Mouse (Mus musculus): ENCODE data around the gene Wscd2.

Gene Wscd2

DNA sequence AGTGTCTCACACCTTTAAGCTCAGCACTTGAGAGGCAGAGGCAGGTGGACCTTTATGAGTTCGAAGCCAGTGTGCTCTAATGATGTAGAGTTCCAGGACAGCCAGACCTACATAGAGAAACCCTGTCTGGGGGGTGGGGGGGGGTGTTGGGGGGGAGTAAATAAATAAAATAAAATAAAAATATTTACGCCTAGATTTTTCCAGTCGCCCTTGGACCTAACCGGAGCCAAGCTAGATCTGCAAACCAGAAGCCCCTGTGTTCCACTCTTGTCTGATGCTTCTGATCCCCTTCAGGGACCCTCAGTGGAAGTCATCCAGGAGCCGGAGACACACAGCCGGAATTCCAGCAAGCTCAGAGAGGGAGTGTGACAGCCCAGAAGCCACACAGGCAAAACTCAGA, at the start of gene Wscd2:
Gene Wscd2 (plus strand): TSS at position 301 of the 400 bp plus-strand sequence.
- no peak for DNase-seq (ENCODE audit: low read depth, low spot score)

DNA sequence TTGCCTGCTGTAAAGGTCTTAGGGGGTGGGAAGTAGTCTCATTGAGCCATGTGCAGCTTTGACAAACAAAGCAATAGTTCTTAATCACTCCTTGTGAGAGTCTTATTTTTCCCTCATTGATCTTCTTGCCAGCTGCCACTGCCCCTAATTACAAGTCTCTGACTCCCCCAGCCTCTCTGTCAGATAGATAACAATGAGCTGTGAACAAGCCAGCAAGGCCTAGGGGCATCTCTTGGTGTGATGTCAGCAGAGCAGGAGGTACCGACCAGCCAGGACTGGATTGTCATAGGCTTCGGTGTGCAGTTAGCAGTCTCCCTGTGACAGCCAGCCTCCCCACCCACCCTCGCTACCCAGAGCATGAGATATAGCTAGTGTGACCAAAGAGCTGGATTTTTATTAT, 48.0 kb upstream of the Wscd2 start:
- DNase-seq (ENCODE audit: low read depth, low spot score): no peak

DNA sequence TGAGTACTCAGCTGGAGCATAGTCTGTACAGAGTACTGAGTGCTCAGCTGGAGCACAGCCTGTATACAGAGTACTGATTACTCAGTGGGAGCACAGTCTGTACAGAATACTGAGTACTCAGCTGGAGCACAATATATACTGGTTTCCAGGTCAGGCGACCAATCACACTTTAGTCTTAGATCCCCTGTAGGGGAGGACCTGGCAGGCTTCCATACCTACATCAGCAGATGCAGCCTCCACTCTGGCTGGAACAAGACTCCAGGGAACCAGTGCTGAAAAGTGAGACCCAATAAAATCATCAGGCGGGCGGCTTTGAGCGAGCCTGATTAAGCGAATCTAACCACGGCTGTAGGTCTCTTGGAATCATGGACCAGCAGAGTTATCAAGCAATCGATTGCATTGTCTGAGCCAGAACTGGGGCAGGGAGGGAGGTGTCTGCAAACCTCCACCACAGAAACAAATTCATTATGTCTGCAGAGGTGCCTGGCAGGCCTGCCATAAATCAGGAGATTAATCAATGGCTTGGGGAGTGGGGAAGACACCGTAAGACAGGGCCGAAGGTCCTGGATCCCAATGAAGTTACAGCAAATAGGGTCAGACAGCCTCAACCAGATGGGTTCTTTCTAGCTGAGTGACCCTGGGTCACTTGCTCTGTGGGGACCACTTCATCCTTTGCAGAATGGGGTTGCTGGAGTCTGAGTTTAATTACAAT, 42.0 kb upstream of the Wscd2 start:
- no peak for DNase-seq (ENCODE audit: low read depth, low spot score)

DNA sequence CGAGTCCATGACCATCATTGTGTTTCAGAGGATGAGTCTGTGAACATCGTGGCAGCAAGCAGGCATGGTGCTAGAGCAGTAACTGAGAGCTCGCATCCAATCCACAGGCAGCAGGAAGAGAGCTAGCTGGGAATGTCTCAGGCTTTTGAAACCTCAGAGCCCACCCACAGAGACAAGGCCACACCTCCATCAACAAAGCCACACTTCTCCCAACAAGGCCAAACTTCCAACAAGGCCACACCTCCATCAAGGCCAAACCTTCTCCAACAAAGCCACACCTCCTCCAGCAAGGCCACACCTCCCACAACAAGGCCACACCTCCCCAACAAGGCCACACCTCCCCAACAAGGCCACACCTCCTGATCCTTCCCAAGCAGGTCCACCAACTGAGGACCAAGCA, 40.8 kb upstream of the Wscd2 start:
- DNase-seq (ENCODE audit: low read depth, low spot score): peak; percentile 87

DNA sequence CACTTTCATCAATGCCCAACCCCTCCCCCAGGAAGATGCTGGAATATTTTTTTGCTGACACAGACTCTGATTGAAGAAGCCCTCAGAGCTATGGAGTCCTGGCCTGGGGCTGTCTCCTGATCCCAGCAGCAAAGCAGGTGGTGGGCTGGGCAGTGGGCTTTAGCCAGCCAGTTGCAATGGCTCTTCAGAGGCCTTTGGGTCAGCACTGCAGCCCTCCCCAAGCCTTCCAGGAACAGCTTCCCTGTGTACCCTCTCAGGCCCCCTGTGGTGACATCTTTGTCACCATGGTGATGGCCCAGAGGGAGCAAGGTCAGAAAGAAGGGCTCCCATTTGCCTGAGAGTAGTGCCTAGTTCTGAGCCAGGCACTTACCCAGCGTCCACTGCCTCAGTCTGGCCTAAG, 37.4 kb upstream of the Wscd2 start:
- peak; percentile 68 for DNase-seq (ENCODE audit: low read depth, low spot score)

DNA sequence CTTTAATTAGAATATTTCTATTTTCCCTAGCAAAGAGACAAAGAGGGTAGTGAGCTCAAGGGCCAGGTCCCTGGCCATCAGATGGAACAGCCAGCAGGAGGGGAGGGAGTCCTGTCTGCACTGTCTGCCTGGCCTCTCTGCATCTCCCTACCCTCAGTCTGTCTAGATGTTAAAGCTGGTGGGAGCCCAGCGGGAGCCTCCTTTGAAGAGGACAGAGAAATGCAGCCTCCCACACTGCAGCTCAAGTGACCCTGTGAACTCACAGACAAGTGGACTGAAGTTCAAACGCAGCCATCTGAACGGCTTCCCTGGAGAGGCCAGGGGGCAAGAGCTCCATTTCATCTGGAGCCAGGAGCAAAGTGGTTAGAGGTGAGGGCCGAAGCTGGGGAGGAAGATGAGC, 36.8 kb upstream of the Wscd2 start:
- DNase-seq (ENCODE audit: low read depth, low spot score): no peak

DNA sequence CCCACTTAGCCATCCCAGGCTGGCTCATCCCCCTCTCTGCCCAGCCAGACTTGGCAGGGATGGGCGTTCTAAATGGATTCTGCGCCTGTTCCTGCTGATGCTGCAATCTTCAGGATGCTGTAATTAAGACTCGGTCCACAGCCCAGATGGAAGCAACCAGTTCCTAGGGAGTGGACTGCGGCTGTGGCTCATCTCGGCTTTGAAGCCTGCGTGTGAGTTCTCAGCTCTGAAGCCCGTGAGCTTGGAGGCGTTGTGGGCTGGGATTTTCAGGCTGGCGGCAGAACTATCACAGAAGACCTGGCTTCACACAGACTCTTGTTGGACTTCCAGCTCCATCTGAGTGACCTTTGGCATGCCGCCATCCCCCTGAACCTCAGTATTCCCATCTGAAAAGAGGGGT, 34.1 kb upstream of the Wscd2 start:
- no peak for DNase-seq (ENCODE audit: low read depth, low spot score)

DNA sequence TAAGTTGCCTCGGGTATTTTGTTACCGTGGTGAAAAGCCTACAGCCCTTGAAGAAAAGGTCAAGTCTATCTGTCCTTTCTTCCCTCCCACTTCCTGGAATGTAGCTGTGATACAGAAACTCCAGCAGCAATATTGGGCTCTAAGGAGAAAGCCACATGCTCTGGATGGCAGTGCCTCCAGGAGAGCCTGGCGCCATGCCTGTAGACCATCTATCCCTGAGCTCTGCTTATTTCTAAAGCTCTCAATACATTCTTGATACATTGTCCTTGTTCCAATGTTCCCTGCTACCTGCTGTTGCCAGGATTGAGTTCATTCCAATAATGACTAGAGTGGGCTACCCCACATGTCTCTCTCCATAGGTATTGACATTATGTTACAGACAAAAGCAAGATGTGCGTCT, 33.4 kb upstream of the Wscd2 start:
- no peak for DNase-seq (ENCODE audit: low read depth, low spot score)

DNA sequence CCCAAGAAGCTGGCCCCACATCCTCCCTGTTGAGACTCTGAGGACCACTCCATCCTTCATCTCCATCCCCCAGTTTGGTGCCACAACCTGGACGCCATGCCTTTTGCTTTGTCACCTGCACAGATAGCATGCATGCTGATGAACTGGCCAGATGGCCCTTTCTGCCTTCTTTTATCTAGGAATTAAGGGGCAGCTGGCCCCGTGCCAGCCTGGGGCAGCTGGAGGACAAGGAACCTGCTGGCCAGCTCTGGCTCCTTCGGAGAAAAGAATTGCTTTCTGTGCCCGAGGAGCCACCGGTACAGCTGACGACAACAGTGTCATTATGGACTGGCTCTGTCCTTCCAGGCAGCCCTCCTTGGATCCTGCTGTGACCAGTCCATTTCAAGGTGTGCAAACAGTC, 32.9 kb upstream of the Wscd2 start:
- DNase-seq (ENCODE audit: low read depth, low spot score): no peak

DNA sequence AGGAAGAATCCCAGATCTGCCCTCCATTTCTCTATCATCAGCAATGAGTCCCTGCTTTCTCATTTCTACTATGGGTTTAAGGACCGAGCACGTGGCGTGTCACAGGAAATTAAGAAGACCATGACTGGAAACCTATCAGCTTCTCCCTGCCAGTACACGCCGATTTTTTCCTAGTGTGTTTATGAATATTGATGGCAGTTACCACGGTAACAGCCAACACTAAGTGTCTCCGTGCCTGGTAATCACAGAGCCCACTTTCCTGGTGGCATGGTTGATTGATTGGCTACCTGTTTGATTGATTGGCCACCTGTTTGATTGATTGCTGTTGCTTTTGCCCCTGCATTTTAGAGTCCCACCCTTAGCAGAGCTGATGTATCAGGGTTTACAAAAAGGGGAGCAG, 30.2 kb upstream of the Wscd2 start:
- no peak for DNase-seq (ENCODE audit: low read depth, low spot score)

DNA sequence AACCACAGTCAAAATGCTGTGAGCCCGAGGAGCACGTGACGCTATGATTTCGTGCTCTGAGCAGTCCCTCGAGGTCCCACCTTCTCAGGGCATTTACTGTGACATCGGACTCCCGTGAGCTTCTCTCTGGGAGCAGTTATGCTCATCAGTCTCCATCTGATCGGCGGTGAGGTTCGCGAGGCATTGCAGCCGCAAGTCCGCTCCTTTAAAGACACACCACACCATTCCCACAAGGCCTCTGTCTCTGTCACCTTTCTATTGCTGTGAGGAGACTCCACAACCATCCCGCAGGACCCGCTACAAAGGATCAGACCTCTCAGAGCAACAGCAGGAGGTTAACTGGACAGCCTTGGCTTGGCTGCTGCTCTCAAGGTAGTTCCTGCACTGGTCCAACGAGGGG, 28.6 kb upstream of the Wscd2 start:
- DNase-seq (ENCODE audit: low read depth, low spot score): peak; percentile 50

DNA sequence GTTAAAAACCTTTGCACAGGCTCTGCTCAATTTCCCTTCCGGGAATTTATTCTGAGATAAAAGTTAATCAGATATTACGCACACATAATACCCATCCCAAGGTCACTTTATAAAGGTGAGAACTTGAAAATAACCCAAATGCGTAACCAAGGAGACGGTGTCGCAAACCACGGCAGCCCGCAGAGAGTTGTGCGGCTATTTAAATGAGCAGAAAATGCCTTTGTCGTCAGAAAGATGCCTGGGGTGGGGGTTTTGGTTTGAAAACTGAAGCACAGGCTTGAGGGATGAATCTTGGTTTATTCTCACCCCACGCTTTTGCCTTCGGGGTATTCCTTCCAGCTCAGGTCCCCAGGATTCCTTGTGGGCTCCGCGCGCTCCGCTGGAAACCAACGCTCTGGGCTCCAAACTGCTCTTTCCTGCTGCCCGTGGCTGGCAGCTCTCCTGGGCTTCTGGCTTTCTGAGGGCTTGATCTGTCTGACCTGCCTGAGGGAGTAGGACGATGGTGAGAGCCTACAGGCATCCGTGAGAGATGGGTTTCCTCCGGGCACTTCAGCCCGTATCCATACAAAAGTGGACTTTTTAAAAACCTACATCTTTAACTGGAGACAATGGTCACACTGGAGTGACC, 28.0 kb upstream of the Wscd2 start:
- DNase-seq (ENCODE audit: low read depth, low spot score): peak; percentile 54

DNA sequence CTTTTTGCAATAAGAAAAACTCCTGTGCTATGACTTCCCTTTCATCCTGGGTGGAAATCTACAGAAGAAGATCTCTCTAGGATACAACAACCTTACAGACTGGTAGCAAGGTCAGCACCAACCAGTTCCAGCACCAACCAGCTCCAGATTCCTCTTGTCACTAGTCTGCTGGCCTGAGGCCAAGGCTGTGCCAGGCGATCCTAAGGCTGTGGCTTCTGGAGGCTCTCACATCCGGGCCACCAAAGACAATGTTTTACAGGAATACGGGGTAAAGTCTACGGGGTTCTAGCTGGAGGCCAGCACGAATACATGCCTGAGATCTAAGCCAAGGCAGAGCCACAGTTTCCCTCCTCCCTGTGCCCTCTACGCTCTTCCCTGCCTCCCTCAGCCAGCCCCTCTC, 25.4 kb upstream of the Wscd2 start:
- no peak for DNase-seq (ENCODE audit: low read depth, low spot score)

DNA sequence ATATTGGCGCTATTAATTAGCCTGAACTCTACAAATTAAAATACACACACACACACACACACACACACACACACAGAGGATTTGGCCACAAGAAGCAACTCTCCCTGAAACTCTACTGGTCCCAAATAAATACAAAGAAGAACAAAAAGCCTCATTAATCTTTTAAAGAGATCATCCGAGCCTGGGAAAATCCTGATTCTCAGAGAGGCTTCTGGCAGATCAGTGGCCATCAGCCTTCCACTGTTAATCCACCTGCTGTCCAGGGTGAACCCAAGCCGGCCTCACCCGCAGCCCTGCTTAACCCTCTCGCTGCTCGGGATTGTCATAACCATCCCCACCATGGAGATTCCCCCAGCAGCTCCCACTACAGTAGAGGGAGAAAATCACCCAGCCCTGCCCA, 23.6 kb upstream of the Wscd2 start:
- no peak for DNase-seq (ENCODE audit: low read depth, low spot score)

DNA sequence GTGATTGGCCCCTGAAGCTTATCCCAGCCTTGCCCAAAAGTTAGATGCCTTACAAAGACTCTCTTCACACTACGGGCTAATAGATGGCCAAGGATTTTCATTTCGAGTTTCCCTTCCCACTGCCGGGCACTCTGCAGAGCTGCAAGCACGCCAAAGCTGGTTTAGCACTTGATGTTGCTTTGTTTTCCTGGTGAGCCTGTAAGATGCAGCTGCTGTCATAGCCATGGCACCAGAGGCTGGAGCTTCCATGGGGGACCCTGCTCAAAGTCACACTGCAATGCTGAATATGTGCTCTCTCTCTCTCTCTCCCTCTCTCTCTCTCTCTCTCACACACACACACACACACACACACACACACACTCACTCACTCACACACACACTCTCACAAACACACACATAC, 23.1 kb upstream of the Wscd2 start:
- DNase-seq (ENCODE audit: low read depth, low spot score): no peak

DNA sequence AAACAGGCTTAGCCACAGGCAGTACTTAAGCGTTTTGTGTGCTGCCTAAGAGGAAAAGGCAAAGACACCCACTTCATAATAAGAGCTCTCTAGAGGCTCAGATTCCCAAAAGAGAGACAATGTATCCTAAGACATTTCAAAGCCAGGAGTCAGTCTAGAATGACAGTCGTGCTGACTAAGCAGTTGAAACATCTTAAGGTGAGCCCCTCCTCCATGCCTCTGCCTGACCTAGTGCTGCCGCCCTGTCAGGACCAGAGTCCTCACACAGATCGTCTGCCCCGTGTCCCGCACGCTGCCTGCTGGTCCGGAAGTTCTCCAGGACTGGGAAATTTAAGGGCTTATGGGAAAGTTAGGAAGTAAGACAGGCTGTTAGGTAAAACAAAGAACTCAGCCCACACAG, 22.4 kb upstream of the Wscd2 start:
- DNase-seq (ENCODE audit: low read depth, low spot score): peak; percentile 87

DNA sequence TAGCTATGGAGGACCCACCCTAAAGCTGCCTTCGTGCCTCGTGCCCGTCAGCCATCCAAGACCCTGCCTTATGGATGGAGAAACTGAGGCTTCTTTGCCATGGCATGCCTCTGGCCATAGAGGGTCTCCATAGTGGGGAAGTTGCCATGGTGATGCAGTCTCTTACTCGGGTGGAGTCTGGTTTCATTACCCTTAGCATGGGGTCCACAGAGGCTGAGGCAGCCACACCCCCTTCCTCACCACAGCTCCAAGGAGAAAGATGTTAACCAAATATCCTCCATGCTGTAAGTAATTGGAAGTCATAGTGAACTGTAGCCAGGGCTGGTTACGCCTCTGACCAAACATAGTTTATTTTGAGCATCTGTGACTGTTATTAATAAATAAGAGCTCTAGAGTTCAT, 21.5 kb upstream of the Wscd2 start:
- no peak for DNase-seq (ENCODE audit: low read depth, low spot score)

DNA sequence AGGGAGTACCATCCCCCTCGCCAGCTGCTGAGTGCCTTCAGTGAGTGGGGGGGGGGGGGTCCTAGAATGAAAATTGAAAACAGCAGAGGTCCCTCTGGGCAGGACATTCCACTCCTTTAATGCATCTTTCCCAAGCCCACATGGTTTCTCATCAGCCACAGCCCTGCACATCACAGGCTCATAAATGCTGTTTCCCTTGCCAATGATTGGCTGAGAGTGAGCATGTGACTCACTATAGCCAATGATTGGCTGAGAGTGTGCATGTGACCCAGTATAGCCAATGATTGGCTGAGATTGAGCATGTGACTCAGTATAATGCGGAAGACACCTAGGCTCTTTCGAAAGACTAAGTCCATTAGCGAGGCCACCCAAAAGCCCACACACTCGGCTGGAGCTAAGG, 20.9 kb upstream of the Wscd2 start:
- no peak for DNase-seq (ENCODE audit: low read depth, low spot score)

DNA sequence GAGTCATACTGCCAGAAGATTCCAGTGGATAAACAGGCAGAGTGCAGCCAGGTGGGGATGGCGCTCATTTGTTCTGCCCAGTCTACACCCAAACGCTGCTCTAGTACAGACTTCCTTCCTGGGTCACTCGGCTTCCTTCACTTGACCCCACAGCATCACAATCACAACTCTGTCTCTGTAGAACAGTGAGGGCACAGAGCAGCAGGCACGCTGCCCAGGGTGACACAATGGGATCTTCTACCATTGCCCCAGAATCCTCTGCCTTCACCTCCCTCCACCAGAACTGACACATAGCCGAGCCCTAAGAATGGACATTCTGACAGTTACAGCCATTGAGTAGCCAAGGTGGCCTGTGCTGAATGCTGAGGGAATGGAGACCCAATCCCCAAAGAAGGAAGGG, 20.3 kb upstream of the Wscd2 start:
- no peak for DNase-seq (ENCODE audit: low read depth, low spot score)

DNA sequence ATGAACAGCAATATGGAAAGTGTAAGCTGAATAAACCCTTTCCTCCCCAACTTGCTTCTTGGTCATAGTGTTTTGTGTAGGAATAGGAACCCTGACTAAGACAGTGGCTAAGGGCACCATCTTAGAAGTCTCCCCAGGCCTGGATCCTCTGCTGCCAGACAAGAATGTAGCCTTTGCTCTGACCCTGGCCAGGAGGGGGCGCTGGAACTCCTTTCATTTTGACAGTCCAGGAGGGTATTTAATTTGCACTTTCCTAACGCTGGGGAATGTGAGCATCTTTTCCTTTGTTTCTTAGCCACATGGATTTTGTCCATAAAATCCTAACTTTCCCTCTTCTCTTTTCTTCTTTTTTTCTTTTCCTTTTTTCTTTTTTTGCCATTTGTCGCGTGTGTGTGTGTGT, 18.7 kb upstream of the Wscd2 start:
- DNase-seq (ENCODE audit: low read depth, low spot score): peak; percentile 77

DNA sequence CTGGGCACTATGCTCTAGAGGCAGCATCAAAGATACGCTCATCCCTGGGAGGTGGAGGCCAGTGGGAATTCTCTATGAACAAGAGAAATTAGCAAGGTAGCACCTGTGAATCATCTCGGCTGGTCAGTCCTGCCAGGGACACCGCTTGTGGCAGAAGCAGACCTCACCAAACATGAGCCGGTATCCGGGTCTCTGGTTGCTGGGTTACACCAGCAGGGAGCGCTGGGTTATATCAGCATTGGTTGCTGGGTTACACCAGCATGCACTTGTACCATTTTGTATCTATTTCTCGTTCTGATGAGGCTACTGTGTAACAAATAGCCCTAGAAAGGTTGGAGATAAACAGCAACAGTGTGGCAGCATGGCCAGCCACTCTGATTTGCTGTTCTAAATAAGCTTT, 17.8 kb upstream of the Wscd2 start:
- DNase-seq (ENCODE audit: low read depth, low spot score): no peak

DNA sequence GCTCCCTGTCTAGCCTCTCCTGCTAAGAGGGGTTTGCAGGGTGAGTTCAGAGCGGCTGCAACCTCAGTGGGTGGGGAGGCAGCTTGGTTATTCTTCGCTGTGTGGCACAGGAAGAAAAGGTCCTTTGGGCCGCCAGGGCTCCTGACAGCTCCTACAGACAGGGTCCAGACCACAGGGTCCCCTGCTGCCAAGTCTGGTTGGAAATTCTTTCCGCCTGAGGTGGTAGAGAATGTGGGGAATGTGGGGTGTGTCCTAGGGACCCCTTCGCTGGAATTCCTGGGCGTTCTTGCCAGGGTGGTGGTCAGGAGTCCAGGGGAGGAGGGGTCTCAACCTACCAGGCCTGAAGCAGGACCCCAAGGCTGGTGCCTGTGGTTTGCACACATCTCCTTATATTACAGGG, 13.3 kb upstream of the Wscd2 start:
- peak; percentile 46 for DNase-seq (ENCODE audit: low read depth, low spot score)

DNA sequence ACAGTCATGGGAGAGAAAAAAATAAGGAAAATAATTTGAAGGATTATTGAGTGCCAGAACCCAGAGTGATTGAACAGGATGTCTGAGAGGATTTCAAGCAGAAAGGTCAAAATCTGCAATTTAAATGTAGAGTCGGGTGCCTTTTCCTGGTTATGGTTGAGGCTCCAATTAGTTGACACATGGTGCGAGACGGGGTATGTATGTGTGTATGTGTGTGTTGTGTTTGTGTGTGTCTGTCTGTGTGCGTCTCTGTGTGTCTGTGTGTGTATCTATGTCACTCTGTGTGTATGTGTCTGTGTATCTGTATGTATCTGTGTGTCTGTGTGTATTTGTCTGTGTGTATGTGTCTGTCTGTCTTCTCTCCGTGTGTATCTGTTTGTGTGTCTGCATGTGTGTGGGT, 11.1 kb upstream of the Wscd2 start:
- no peak for DNase-seq (ENCODE audit: low read depth, low spot score)

DNA sequence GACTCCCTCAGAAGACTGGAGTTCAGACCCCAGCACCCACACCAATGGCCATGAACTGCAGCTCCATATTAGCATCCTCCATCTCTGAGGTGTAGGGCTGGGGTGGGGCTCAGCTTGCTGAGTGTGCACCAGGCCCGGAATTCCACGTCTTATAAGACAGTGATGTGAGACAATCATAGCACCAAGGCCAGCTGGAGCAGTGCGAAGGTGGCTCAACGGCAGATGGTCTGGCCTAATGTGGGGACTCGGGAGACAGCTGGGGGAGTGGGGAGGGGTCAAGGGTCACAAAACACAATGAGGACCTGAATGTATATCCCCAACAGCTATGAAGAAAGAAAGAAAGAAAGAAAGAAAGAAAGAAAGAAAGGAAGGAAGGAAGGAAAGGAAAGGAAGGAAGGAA, 9.7 kb upstream of the Wscd2 start:
- DNase-seq (ENCODE audit: low read depth, low spot score): no peak
